Mouse (Mus musculus) gastrocnemius, postnatal 14 days (tissue): ENCODE results near the gene Cyp46a1. TPM values are rescaled to one million over a fixed set of nuclear protein-coding genes. Genes with fewer than 3 reads are reported as not detected.

Experiments
- DNase-seq: peaks from one replicate; pipeline ENCODE4 v3.0.0; 2021; ENCODE audit warnings: mixed read lengths
- intact Hi-C: fragments of 180-260 bp; cut with DNase I; formaldehyde crosslinking; loops from one replicate; pipeline ENCODE4 v1.15.1; 2025; ENCODE audit warnings: low total_unique reads
- total RNA-seq, 2 experiments: library from RNA; stranded (reverse); gene quantifications; 2 replicates each; pipeline ENCODE4 v1.2.3; 2021

Gene Cyp46a1
- total RNA-seq, 2 experiments from 2014 or later: 0.35 to 0.62 TPM

DNA sequence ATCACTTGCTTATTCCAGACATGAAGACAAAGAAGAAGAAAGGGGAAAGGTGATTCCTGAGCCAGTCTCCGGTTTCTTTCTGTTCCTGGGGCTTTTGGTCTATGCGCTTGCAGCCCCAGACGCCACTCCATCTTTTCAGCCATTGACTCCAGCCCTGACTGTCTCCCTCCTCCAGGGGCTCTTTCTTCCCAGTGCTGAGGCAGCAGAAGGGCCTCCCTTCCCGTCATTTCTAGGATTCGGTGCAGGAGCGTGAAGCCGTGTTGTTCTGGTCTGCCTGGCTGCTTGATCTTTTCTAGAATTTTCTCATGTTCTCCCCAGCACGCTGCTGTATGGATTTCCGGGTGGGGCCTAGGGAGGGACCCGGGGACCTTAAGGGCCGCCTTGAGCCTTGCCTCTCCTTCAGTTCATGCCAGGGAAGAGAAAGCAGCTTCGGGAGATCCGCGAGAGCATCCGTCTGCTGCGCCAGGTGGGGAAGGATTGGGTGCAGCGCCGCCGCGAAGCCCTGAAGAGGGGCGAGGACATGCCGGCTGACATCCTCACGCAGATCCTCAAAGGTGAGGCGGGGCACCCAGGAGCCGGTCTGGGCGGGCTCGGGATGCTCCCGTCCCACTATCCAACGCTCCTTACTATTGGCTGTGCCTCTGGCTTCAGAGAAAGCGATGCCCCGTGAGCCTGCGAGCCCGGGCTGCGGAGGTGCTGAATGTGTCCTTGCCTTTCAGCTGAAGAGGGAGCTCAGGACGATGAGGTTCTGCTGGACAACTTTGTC is 18.4 kb downstream of the Cyp46a1 start:
- intact Hi-C loops: no loop called here
- DNase-seq: no peak

DNA sequence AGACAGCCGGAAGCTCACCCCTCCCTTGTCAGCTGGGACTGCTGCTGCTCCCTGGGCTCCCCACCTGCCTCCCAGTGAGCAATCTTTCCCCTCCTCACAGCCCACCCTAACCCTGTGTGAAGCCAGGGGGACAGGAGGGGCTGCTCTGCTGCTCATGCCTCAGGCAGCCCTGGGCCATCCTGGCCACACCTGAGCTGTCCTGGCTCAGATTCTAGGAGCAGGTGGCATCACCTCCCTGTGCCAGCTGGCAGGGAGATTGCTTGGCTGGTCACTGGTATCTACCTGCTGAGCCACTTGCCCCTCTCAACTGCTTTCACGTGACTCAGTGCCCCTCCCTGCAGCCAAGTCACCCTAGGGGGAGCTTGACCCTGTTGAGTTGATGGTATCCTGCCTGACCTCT is 20.1 kb downstream of the Cyp46a1 start:
- intact Hi-C loops: no loop called here
- no peak for DNase-seq

DNA sequence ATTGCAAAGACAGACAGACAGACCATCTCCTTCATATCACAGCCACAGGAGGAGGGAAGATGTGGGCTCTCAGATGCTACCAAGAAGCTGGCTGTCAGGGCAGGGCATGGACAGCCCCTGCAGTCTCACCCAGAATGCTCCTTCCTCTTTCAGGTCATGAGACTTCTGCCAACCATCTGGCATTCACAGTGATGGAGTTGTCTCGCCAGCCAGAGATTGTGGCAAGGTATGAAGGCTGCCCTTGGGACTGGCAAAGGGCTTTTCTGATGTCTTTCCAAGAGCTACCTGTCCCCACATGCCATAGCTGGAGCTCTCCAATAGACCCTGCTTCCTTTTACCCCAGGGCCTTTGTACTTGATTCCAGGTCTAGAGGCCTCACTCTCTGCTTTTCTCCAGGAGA is 21.1 kb downstream of the Cyp46a1 start:
- intact Hi-C loops: no loop called here
- DNase-seq: no peak

DNA sequence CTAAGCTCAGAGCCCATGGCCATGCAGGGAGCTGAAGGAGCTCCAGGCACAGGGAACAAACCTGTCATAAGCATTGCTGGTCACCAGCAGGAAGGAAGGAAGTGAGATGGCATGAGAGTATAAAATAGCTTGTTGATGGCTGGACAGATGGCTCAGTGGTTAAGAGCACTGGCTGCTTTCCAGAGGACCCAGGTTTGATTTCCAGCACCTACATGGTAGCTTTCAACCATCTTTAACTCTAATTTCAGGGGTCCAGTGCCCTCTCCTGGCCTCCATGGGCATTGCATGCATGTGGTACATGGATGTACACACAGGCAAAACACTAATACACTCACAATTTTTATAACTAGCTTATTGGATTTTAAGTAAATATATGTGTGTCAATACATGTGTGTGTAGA is 21.8 kb downstream of the Cyp46a1 start:
- no peak for DNase-seq
- intact Hi-C loops: no loop called here

DNA sequence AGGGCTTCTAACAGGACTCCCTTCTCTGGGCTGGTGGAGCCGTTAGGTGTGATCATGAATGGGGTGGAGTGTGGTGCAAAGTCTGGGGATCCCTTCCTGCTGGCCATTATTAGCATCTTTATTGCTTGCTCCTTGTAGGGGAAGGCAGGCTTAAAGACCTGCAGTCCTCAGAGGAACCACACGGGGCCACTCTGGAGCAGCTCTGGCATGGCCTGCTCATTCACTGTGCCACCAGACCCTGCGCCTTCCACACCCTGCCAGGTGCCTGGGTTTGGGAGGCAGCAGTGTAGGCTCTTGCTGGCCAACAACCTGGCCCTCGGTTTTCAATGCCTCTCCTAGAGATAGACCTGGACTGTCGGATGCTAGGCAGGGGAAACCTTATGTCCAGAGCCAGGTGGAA is 29.6 kb downstream of the Cyp46a1 start:
- intact Hi-C loops: loop anchor here (2.0 to 5.0 kb wide), 2 partner anchors 59 to 131 kb away; no protein-coding TSS in a partner anchor
- DNase-seq: peak; percentile 82

DNA sequence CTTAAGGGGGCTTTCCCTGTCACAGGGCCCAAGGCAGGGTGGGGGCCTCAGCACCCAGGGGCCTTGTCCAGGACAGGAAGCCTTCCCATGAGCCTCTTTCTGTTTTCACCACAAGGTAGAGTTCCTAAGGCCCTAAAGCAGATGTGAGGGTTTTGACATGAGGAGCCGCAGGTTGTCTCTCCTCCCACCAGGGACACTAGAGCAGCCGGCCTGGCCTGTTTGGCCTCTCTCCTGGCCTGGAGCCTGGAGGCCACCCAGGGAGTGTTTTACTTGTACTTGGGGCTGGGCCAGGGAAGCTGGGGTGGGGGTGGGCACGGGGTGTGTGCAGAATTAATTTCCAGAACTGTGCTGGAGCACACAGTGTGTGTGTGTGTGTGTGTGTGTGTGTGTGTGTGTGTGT is 31.2 kb downstream of the Cyp46a1 start:
- peak; percentile 80 for DNase-seq
- intact Hi-C loops: no loop called here

DNA sequence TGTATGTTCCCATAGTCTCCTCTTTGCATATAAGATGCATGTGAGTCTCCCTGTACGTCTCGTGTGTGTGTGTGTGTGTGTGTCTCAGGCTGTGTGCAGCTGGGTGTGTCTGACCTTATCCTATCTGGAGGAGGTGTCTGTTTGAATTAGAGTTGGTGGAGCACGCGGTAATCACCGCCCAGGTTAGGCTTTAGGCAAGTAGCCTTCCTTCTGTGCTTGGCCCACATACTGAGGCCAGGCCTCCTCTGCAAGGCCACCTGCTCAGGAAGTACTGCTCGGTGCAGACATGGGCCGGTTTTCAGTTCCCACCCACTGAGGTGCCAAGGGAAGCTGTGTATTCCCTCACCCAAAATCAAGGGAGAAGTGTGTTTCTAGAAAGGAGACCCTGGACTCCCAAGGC is 31.7 kb downstream of the Cyp46a1 start:
- no peak for DNase-seq
- intact Hi-C loops: no loop called here

DNA sequence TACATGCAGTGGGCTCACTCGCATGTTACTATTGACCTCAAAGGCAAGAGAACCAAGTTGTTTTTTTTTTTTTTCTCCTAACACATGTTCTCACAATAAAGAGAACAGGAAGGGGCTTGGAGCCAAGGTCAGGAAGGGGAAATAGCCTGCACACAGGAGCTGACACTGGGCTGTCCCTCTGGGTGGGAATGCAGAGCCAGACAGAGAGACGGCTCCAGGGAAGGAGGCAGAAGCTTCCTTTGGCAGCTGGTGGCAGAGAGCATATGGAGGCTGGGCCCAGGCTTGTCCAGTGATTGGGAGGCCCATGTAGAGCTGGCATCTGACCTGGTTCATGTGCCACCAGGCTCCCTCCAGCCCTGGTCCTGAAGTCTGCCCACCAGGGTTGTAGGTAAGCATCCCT is 33.7 kb downstream of the Cyp46a1 start:
- no peak for DNase-seq

DNA sequence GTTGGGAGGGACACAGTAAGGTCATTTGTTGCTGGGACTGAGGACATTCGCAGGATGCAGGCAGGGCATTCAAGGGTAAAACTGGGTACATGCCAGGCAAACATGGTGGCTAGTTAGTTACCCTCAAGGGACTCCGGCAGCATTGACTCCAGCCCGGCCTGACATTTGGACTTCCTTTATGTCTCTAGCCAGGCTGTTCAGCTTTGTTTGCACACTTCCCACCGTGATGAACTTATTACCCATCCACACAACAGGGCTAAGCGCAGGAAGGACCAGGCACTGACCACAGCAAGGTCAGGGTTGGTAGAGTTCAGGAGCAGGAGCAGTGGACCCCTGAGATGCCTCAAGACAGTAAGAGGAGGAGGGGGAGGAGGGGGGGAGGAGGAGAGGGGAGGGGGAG is 34.7 kb downstream of the Cyp46a1 start:
- DNase-seq: no peak
- intact Hi-C loops: no loop called here

More for the DNA sequence above, 33.7 kb downstream of the Cyp46a1 start:
- intact Hi-C loops: no loop called here

DNA sequence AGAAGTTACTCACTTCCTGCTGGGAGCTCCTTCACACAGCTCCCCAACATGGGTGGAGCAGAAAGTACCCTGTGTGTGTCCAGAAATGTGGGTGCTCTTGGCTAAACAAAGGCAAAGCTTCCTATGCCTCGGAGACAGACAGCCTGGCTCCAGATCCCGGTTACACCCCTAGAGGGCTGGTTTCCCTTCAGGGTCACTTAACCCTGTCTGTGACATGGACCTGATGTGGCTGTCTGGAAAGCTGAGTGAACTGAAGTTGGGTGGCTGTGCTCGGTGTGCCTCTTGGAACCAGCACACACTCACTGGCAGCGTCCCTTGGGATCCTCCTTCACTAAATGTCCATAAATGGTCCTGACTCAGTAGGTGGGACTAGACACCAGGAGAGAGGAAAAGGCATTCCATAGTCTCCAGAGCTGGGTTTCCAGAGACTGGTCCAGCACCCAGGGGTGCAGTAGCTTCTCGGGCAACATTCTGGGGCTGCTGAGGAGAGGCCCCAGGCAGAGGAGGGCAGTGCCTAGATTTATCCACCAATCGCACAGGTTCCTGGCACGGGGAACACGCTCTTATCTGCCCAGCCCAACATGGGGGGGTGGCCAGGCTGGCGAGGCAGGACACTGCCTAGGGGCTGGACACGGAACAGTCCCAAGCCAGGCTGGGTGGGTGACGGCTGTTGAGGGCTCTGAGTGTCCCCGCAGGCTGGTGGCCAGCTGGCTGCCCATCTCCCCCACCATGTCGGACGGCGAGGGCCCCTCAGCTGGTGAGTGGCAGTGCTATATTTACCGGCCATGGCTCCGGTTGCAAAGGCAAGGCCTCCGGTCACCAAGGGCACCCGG is 36.6 kb downstream of the Cyp46a1 start, which contains the start of gene Eml1:
Gene Eml1 (plus strand): TSS at position 362 of the 833 bp plus-strand sequence.
- intact Hi-C loops: no loop called here
- peak; percentile 66 for DNase-seq

DNA sequence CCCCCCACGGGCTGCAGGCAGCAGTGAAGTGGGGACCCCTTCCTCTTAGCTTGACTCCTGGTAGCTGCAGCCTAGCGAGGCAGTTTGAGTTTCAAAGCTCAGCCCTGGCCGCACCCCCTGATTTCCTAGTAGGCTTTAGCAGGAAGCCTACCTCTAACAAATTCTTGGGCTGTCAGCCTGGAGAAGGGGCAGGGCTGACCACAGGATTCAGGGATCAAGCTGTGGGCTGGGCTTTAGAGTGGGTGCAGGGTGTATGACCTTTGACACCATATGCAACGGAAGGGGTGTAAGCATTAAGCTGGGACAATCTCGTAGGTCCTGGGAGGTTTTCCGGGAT is 37.2 kb downstream of the Cyp46a1 start:
- DNase-seq: no peak
- intact Hi-C loops: no loop called here

DNA sequence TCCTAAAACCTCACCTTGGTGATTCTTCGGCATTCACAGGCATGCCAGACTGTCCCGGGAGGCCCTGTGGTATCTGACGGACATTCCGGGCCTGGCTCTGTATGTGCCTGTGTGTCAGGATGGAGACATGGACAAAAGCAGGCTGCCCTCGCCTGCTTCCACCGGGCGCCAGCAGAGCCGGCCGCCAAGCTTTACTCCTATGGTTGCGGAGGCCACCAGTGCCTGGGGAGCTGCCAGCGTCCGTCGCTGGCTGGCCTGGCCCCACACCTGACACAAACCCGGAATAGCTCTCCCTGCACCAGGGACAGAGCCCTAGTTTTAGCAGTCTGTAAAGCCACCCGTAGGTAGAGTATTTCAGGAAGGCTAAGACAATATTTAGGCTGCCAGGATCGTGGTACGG is 38.1 kb downstream of the Cyp46a1 start:
- intact Hi-C loops: no loop called here
- DNase-seq: peak; percentile 64

DNA sequence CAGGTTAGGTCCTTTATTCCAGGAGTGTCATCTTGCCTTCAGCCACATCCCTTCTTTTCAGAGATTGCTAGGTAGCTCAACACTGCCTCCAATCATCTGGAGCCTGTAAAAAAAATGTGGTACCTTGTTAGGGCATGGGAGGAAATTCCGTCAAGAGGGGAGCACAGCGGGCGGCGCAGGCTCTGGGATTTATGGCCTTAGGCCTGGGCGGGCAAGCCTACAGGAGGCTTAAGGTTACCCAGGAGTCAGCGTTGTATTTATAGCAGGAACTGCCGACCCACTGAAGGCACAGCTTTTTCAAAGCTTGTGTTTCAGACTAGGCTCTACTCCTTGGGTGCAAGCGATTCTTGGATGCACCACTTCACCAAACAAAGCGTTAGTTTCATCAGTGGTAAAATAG is 39.4 kb downstream of the Cyp46a1 start:
- DNase-seq: peak; percentile 57
- intact Hi-C loops: no loop called here

DNA sequence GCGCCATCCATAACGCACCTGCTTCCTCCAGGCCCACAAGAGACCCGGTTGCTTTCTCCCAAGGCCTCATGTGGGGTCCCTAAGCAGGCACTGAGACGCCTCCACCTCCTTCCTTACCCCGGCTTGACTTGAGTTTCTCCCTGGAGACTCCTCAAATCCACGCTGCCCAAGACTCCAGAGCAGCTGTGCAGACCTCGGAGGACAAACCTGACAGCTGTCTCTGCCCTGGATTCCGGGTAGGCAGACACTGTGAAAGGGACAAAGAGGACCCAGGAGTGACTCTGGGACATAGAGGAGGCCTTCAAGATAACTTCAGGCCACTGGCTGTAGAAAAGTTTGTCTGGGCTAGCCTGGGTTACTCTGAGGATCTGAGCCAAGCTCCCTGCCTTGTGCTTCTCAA is 40.5 kb downstream of the Cyp46a1 start:
- no peak for DNase-seq
- intact Hi-C loops: no loop called here

DNA sequence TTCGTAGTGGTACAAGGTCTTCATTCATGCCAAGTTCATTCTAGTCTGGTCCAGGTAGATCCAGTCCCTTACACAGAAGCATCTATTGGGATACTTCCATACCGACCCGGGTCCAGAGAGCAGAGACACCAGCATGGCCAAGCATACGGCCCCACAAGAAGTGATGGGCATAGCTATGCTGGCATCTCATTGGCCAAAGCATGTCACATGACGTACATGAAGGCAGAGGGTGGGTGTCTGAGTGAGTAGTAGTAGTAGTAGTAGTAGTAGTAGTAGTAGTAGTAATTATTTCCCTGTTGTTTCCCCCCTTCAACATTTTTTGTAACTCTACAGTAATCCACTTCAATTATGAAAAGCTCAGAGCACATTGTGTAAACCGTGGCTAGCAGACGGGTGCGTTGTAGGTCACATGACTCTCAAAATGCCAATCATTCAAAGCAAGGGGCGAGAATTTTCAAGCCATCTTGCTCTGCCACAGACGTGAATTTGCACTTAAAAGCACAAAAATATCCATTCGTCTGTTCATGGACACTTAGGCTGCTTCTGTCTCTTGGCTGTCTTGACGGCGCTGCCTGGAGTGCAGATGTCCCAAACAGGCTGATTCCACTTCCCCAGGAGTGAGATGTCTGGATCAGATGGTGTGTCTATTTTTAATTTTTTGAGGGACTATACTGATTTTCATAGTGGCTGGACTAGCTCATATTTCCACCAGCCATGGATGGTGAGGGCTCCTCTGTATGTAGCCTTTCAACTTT is 44.4 kb downstream of the Cyp46a1 start:
- intact Hi-C loops: no loop called here
- no peak for DNase-seq

DNA sequence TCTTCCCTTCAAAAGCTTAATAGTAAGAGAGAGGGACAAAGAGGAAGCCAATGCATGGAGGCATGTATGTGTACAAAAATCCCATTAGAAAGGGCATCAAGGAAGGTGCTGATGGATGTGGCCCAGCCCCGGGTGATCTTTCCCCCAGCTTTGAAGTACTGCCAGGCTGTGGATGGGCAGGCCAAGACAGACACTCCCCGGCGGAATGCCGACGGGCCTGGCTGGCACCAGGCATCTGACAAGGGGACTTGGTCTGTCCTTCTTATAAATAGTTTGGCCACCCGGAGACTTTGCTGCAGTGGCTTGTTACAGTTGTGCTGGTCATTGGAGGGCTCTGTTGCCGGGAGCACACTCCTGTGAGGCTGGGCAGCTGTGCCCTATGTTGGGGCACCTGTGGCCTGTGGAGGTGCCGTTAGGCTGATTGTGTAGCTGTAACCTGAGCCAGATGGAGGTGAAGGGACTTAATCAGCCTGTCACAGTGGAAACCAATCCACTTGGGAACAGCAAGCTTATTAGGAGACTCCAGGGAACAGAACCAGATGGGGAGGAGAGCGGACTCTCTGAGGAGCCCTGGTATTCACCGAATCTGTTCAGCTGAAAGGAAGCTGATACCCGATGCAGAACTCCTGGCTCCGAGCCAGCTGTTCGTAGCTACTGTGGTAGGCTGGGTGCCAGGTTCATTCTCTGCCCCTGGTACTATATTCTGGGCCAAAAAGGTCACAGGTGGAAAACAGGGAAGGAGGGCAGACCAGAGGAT is 52.5 kb downstream of the Cyp46a1 start:
- intact Hi-C loops: no loop called here
- peak; percentile 65 for DNase-seq

DNA sequence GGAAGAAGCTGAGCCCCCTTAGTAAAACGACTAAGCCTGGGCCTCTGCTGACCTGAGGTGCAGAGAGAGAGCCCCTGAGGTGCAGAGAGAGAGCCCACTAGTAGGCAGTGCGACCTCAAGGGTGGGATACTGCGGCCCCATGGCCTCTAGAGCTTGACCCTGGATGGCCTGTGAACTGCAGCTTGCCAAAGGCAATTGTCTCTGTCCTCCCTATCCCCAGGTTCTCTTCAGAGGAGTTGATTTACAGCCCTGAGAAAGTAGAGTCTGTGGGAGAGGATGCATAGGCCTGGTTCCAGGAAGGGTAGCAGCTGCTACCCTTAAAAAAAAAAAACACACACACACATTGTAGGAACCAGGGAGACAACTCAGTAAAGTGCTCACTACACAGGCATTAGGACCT is 55.5 kb downstream of the Cyp46a1 start:
- intact Hi-C loops: no loop called here
- DNase-seq: no peak

DNA sequence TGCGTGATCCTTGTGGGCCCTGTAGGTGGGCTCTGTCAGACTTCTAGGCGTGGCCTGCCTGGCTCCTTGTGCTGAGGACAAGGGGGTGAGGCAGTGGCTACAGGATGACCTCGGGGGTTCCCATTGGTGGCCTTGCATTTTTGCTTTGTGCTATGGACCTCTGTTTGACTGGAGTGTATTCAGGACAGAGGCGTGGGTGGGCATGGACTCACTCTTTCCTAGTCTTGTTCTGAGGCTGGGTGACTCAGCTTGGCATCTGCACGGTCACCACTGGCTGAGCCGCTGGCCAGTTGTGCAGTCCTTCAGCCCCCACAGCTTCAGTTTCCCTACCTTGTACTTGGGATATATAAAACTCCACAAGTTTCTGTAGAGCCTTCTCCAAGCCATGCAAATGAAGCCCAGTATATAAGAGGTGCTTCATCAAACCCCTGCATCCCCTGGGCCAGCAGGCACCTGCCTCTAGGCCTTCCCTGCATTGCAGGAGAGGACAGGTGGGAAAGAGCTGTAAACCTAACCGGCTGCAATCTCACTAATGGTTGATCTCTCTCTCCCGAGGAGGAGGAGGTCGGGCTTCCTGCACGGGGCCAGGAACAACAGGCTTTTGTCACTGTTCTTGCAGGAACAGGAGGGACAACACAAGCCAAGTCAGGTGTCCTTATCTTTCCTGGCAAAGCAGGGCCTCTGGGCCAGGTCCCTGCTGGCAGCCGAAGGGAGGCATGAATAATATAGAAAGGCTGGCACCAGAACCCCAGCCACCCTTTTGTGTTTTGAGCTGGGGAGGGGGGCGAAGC is 58.3 kb downstream of the Cyp46a1 start:
- intact Hi-C loops: no loop called here
- DNase-seq: no peak

DNA sequence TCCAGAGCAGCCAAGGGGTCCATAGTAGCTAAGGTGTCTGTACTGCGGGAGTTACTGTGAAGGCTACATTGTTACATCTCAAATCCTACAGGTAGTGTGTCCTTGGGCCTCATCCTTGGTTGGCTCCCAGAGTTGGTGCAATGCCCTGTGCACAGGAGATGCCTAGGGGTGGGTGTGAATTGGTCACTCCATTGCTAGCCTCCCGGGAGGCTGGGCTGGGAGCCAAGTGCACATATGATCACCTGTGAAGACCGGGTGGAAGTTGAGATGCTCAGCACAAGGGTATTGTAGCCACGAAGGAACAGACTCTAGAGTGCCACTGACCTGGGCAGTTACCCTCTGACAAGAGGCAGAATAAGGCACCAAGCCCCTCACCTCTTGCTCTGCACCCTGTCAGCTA is 58.9 kb downstream of the Cyp46a1 start:
- intact Hi-C loops: no loop called here

More for the DNA sequence above, 58.9 kb downstream of the Cyp46a1 start:
- no peak for DNase-seq
